Mouse (Mus musculus) heart, postnatal 0 days (tissue): Measurements from ENCODE around the gene Gm4847.

ENCODE experiments used
- CTCF ChIP-seq: IDR thresholded peaks from 2 replicates; pipeline ENCODE4 v1.5.1; 2016; ENCODE audit warnings: antibody characterized with exemption, control low read depth, low read depth
- EP300 ChIP-seq: IDR thresholded peaks from 2 replicates; pipeline ENCODE4 v1.6.1; 2016; ENCODE audit warnings: antibody characterized with exemption, low read depth

DNA sequence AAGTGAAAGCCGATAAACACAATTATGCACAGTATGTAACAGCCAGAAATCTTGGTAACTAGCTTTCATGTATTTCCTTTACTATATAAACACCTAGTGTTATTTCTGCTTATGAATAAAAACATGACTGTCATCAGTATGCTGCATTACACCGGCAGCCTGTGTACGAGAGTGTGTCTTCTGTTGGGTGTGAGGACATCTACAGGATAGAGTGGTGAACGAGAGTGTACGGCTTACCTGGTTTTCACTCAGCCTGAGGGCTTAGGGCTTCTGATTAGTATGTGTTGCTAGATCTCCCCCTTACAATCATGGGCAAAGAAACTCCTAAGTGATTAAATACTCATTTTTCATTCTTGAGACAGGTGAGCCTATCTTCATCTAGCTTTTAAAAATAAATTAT is 21.8 kb upstream of the Gm4847 start:
- TF ChIP-seq CTCF, result no peak
- no peak for TF ChIP-seq EP300
